Mouse (Mus musculus) intestine, embryonic 16.5 days (tissue): Measurements from ENCODE around the gene Smim14. TPM values are rescaled to one million over a fixed set of nuclear protein-coding genes. Genes with fewer than 3 reads are reported as not detected.

Experiments used
- ATAC-seq: fragments of 200-750 bp; cut with Nextera tagmentation; 2 replicates; pipeline ENCODE4 v1.8.0; 2017; ENCODE audit warnings: moderate TSS enrichment, moderate library complexity
- H3K27ac ChIP-seq: fragments of 300-500 bp; sonication (generic); 2 replicates; pipeline ENCODE4 v1.5.1; 2014; ENCODE audit warnings: mild to moderate bottlenecking, low read length
- H3K27me3 ChIP-seq: fragments of 300-500 bp; sonication (generic); replicated peaks from 2 replicates; pipeline ENCODE4 v1.6.1; 2014; ENCODE audit warnings: low read length, control low read depth, mixed read lengths; ENCODE audit not compliant: control insufficient read depth, insufficient read depth
- H3K36me3 ChIP-seq: fragments of 300-500 bp; sonication (generic); 2 replicates; pipeline ENCODE4 v1.6.1; 2014; ENCODE audit warnings: low read length, control low read depth; ENCODE audit not compliant: control insufficient read depth, insufficient read depth
- H3K4me1 ChIP-seq: fragments of 300-500 bp; sonication (generic); 2 replicates; pipeline ENCODE4 v1.6.1; 2014; ENCODE audit warnings: low read length, control low read depth, mixed read lengths; ENCODE audit not compliant: control insufficient read depth, insufficient read depth
- H3K4me2 ChIP-seq: fragments of 300-500 bp; sonication (generic); 2 replicates; pipeline ENCODE4 v1.6.1; 2014; ENCODE audit warnings: low read depth, low read length, control low read depth
- H3K4me3 ChIP-seq: fragments of 300-500 bp; sonication (generic); 2 replicates; pipeline ENCODE4 v1.5.1; 2014; ENCODE audit warnings: mild to moderate bottlenecking, low read length
- H3K9ac ChIP-seq: fragments of 300-500 bp; sonication (generic); 2 replicates; pipeline ENCODE4 v1.6.1; 2014; ENCODE audit warnings: low read depth, low read length
- H3K9me3 ChIP-seq: fragments of 300-500 bp; sonication (generic); 2 replicates; pipeline ENCODE4 v1.6.1; 2016; ENCODE audit warnings: low read length, control low read depth; ENCODE audit not compliant: control insufficient read depth
- WGBS: fragments of 180-500 bp; shearing (Covaris S2); extraction: QIAGEN DNeasy Blood & Tissue Kit; methylation state at CpG from one replicate; pipeline ENCODE4 v1.1.7; 2014; 5-methylcytosine and 5-hydroxymethylcytosine counted together
- polyA plus RNA-seq: library from polyadenylated mRNA; unstranded; fragments of >200 nt; fragmentation: Nextera tagmentation; extraction: Ambion mirVana; gene quantifications from 2 replicates; pipeline ENCODE4 v1.2.1, GENCODE M21; 2015

The Smim14 gene
- polyA plus RNA-seq, 1 experiment from 2014 or later: 153 TPM

- H3K36me3 ChIP-seq: no peaks in the 10 kb centered on the region
- WGBS: 67% methylated on average over 9 of the region's 9 CpGs
- H3K27ac ChIP-seq: no peak overlapping the region
- peak; percentile 55; the same call in 1 of the 2 replicates for ATAC-seq
- H3K27me3 ChIP-seq: no peaks in the 10 kb centered on the region
- peaks cover 3% of the 10 kb centered on the region; the same call in 1 of the 2 replicates for H3K4me1 ChIP-seq
- no peaks in the 10 kb centered on the region for H3K9me3 ChIP-seq
- H3K4me2 ChIP-seq: no peak overlapping the region
- H3K4me3 ChIP-seq: no peak overlapping the region
- no peak overlapping the region for H3K9ac ChIP-seq
Measured at GRCm38 (mm10) chr5:65501407-65501806, 35.6 kb downstream of the Smim14 start.

- WGBS: 82% methylated on average over 7 of the region's 7 CpGs
- no peaks in the 10 kb centered on the region for H3K36me3 ChIP-seq
- H3K9ac ChIP-seq: no peak overlapping the region
- H3K27ac ChIP-seq: no peak overlapping the region
- H3K4me3 ChIP-seq: no peak overlapping the region
- no peak overlapping the region for H3K4me2 ChIP-seq
- no peaks in the 10 kb centered on the region for H3K9me3 ChIP-seq
- no peaks in the 10 kb centered on the region for H3K27me3 ChIP-seq
- H3K4me1 ChIP-seq: peaks cover 3% of the 10 kb centered on the region; the same call in 1 of the 2 replicates
- no peak for ATAC-seq
Measured at GRCm38 (mm10) chr5:65500231-65500630, 36.8 kb downstream of the Smim14 start.

GRCm38 (mm10) chr5:65492716-65493531 lies 44.1 kb downstream of the Smim14 start, which contains the start of gene Gm43552:
Gm43552 (minus strand) TSS chr5:65492833.
- H3K27ac ChIP-seq: peak within 1 kb of the TSS; percentile 97
- WGBS: under 1% methylated on average over 67 of the region's 69 CpGs
- peak; percentile 98 for ATAC-seq
- no peaks in the 10 kb centered on the region for H3K36me3 ChIP-seq
- H3K4me1 ChIP-seq: peaks cover 11% of the 10 kb centered on the region
- H3K4me2 ChIP-seq: peak within 1 kb of the TSS; percentile 93
- no peaks in the 10 kb centered on the region for H3K27me3 ChIP-seq
- H3K4me3 ChIP-seq: peak within 1 kb of the TSS; percentile 93
- peak within 1 kb of the TSS; percentile 97 for H3K9ac ChIP-seq
- no peaks in the 10 kb centered on the region for H3K9me3 ChIP-seq

GRCm38 (mm10) chr5:65491767-65492715 lies 44.9 kb downstream of the Smim14 start:
- WGBS: under 1% methylated on average over 54 of the region's 57 CpGs
- Histone ChIP-seq H3K4me1 (peaks cover 11% of the 10 kb centered on the region), H3K9ac (peak overlapping the region; percentile 97), H3K4me3 (peak overlapping the region; percentile 93), H3K4me2 (peak overlapping the region; percentile 93), H3K27ac (peak overlapping the region; percentile 97), H3K36me3 (no peaks in the 10 kb centered on the region), H3K9me3 (no peaks in the 10 kb centered on the region), H3K27me3 (no peaks in the 10 kb centered on the region)
- ATAC-seq: peak; percentile 90

- Histone ChIP-seq H3K4me3 (no peak overlapping the region), H3K9ac (no peak overlapping the region), H3K27me3 (no peaks in the 10 kb centered on the region), H3K4me1 (peaks cover 11% of the 10 kb centered on the region), H3K9me3 (no peaks in the 10 kb centered on the region), H3K27ac (no peak overlapping the region), H3K4me2 (no peak overlapping the region), H3K36me3 (no peaks in the 10 kb centered on the region)
- WGBS: 66% methylated on average over 4 of the region's 4 CpGs
- ATAC-seq: no peak
Measured at GRCm38 (mm10) chr5:65489830-65490229, 47.2 kb downstream of the Smim14 start.

- peak overlapping the region; percentile 41; the same call in 1 of the 2 replicates for H3K27ac ChIP-seq
- no peaks in the 10 kb centered on the region for H3K27me3 ChIP-seq
- no peak overlapping the region for H3K9ac ChIP-seq
- no peaks in the 10 kb centered on the region for H3K36me3 ChIP-seq
- ATAC-seq: no peak
- H3K4me3 ChIP-seq: no peak overlapping the region
- no peak overlapping the region for H3K4me2 ChIP-seq
- 79% methylated on average over 7 of the region's 7 CpGs for WGBS
- no peaks in the 10 kb centered on the region for H3K9me3 ChIP-seq
- H3K4me1 ChIP-seq: peaks cover 11% of the 10 kb centered on the region
Measured at GRCm38 (mm10) chr5:65488725-65489124, 48.3 kb downstream of the Smim14 start.

- H3K4me3 ChIP-seq: no peak overlapping the region
- WGBS: 83% methylated on average over 10 of the region's 10 CpGs
- no peak overlapping the region for H3K9ac ChIP-seq
- H3K27ac ChIP-seq: no peak overlapping the region
- no peaks in the 10 kb centered on the region for H3K9me3 ChIP-seq
- peaks cover 11% of the 10 kb centered on the region for H3K4me1 ChIP-seq
- no peaks in the 10 kb centered on the region for H3K27me3 ChIP-seq
- no peak for ATAC-seq
- H3K36me3 ChIP-seq: no peaks in the 10 kb centered on the region
- H3K4me2 ChIP-seq: no peak overlapping the region
Measured at GRCm38 (mm10) chr5:65487381-65487780, 49.6 kb downstream of the Smim14 start.

GRCm38 (mm10) chr5:65486514-65486913 lies 50.5 kb downstream of the Smim14 start:
- no peaks in the 10 kb centered on the region for H3K9me3 ChIP-seq
- H3K4me1 ChIP-seq: peaks cover 6% of the 10 kb centered on the region
- 92% methylated on average over 2 of the region's 2 CpGs for WGBS
- no peak for ATAC-seq
- no peak overlapping the region for H3K4me3 ChIP-seq
- no peak overlapping the region for H3K9ac ChIP-seq
- no peaks in the 10 kb centered on the region for H3K36me3 ChIP-seq
- no peaks in the 10 kb centered on the region for H3K27me3 ChIP-seq
- H3K27ac ChIP-seq: no peak overlapping the region
- H3K4me2 ChIP-seq: no peak overlapping the region

- WGBS: 83% methylated on average over 4 of the region's 4 CpGs
- H3K27me3 ChIP-seq: no peaks in the 10 kb centered on the region
- H3K9me3 ChIP-seq: no peaks in the 10 kb centered on the region
Measured at GRCm38 (mm10) chr5:65482996-65483395, 54.0 kb downstream of the Smim14 start.

More at GRCm38 (mm10) chr5:65482996-65483395, 54.0 kb downstream of the Smim14 start:
- H3K4me3 ChIP-seq: no peak overlapping the region
- no peak overlapping the region for H3K9ac ChIP-seq
- H3K4me1 ChIP-seq: peaks cover 9% of the 10 kb centered on the region
- no peak overlapping the region for H3K27ac ChIP-seq
- H3K36me3 ChIP-seq: no peaks in the 10 kb centered on the region
- no peak overlapping the region for H3K4me2 ChIP-seq
- no peak for ATAC-seq
